Mouse (Mus musculus): Measurements from ENCODE around the gene Hnrnpdl.

GRCm38 (mm10) chr5:100020089-100020488 lies 19.4 kb downstream of the Hnrnpdl start:
- TF ChIP-seq POLR2A (IDR thresholded peaks at IDR 0.05; ENCODE audit: borderline replicate concordance, insufficient read depth, low read length) (no peak), CTCF (IDR thresholded peaks at IDR 0.05; ENCODE audit: borderline replicate concordance, insufficient read depth, low read depth, low read length) (no peak)
